Mouse (Mus musculus) liver, adult 2 months (tissue): ENCODE data around the gene Med25. TPM values are rescaled to one million over a fixed set of nuclear protein-coding genes. Genes with fewer than 3 reads are reported as not detected.

ENCODE experiments used
- DNase-seq: peaks from one replicate; pipeline ENCODE4 v3.0.0-alpha.2; 2011; ENCODE audit warnings: low read depth, low spot score; ENCODE audit errors: extremely low read depth
- H3K27ac ChIP-seq: fragments of 200-500 bp; replicated peaks from 2 replicates; pipeline ENCODE4 v1.5.1; 2012; ENCODE audit warnings: low read depth, mild to moderate bottlenecking, control low read depth, inconsistent platforms, low read length; ENCODE audit not compliant: insufficient read depth
- H3K27me3 ChIP-seq: fragments of 200-500 bp; 2 replicates; pipeline ENCODE4 v1.6.1; 2012; ENCODE audit warnings: mild to moderate bottlenecking, moderate library complexity, low read length, inconsistent platforms; ENCODE audit not compliant: control insufficient read depth, insufficient read depth
- H3K36me3 ChIP-seq: fragments of 200-500 bp; 2 replicates; pipeline ENCODE4 v1.6.1; 2012; ENCODE audit warnings: low read length, inconsistent platforms; ENCODE audit not compliant: control insufficient read depth, insufficient read depth
- H3K4me1 ChIP-seq: fragments of 200-500 bp; 2 replicates; pipeline ENCODE4 v1.6.1; 2011; ENCODE audit warnings: low read length; ENCODE audit not compliant: control insufficient read depth, insufficient read depth
- H3K4me3 ChIP-seq: fragments of 200-500 bp; 2 replicates; pipeline ENCODE4 v1.5.1; 2011; ENCODE audit warnings: low read depth, mild to moderate bottlenecking, control low read depth, low read length, moderate library complexity; ENCODE audit not compliant: insufficient read depth
- H3K79me2 ChIP-seq: fragments of 200-500 bp; 2 replicates; pipeline ENCODE4 v1.6.1; 2012; ENCODE audit warnings: inconsistent platforms, mild to moderate bottlenecking, low read length, moderate library complexity; ENCODE audit not compliant: control insufficient read depth, insufficient read depth
- H3K9ac ChIP-seq: fragments of 200-500 bp; 2 replicates; pipeline ENCODE4 v1.6.1; 2012; ENCODE audit warnings: low read depth, mild to moderate bottlenecking, control low read depth, inconsistent platforms, low read length
- CTCF ChIP-seq: fragments of 200-500 bp; IDR thresholded peaks from 2 replicates; pipeline ENCODE4 v1.5.1; 2011; ENCODE audit warnings: low read depth, low read length, control low read depth
- POLR2A ChIP-seq: fragments of 200-500 bp; IDR thresholded peaks from 2 replicates; pipeline ENCODE4 v1.6.1; 2011; ENCODE audit warnings: low read length, control low read depth; ENCODE audit not compliant: insufficient read depth; ENCODE audit errors: extremely low read depth
- WGBS: fragments of 180-500 bp; shearing (Covaris S2); methylation state at CpG from one replicate; pipeline ENCODE4 v1.1.7; 2018; 5-methylcytosine and 5-hydroxymethylcytosine counted together
- polyA plus RNA-seq: library from polyadenylated mRNA; depleted of rRNA; stranded (reverse); fragments of >200 nt; gene quantifications from 2 replicates; pipeline ENCODE4 v1.2.3, GENCODE M21; 2012
- total RNA-seq: library from RNA; depleted of rRNA; stranded (reverse); fragments of >200 nt; gene quantifications from 2 replicates; pipeline ENCODE4 v1.2.3, GENCODE M21; 2014

The Med25 gene
- total and polyA plus RNA-seq, 2 experiments, result 11.6 to 114 TPM

DNA sequence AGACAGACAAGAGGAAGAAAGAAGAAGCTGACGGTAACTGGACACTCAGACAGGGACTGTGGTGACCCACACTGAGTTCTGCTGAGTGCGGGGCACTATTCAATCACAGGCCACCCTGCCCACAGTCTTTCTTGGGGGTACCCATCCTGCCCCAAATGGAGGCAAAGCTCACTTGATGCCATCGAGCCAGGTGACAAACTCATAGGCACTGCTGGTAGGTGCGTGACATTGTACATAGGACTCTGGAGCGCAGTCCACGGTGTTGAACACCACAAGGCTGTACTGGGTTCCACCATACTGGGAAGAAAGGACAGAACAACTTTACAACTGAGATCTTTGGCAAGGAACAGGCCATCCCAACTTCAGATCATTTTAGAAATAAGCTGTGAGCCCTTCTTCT is 901 bp downstream of the Med25 start:
- H3K36me3 ChIP-seq, result no peaks in the 10 kb centered on the region; the same call in 1 of the 2 replicates
- H3K4me1 ChIP-seq, result peaks cover 10% of the 10 kb centered on the region
- H3K9ac ChIP-seq, result peak overlapping the region; percentile 80
- 9% methylated on average over 6 of the region's 6 CpGs for WGBS
- no peak for TF ChIP-seq CTCF
- TF ChIP-seq POLR2A, result no peak
- peak; percentile 51 for DNase-seq
- no peaks in the 10 kb centered on the region for H3K27me3 ChIP-seq
- peaks cover 18% of the 10 kb centered on the region for H3K79me2 ChIP-seq
- H3K4me3 ChIP-seq, result peak overlapping the region; percentile 72
- no peak overlapping the region; the same call in 1 of the 2 replicates for H3K27ac ChIP-seq

DNA sequence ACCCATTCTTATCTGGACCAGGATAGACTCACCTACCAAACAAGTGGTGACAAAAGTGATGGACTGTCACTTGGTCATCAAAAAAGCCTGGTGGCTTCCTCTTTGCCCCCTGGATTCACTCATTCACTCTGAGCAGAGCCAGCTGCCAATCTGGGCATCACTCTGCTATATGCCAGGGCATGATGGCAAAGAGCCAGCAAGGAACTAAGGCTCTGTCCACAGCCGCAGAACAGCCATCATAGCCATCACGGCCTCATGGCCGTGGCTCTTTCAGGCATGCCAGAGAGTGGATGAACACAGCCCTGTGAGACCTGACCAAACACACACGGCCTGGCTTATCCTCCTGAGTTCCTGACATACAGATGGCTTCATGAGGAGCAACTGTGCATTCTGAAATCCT is 1.8 kb downstream of the Med25 start:
- DNase-seq, result no peak
- Histone ChIP-seq H3K4me3 (no peak overlapping the region), H3K27me3 (no peaks in the 10 kb centered on the region), H3K9ac (no peak overlapping the region), H3K4me1 (peaks cover 7% of the 10 kb centered on the region), H3K79me2 (peaks cover 18% of the 10 kb centered on the region), H3K36me3 (no peaks in the 10 kb centered on the region; the same call in 1 of the 2 replicates), H3K27ac (no peak overlapping the region)
- TF ChIP-seq CTCF (no peak), POLR2A (no peak)
- 65% methylated on average over 4 of the region's 4 CpGs for WGBS

DNA sequence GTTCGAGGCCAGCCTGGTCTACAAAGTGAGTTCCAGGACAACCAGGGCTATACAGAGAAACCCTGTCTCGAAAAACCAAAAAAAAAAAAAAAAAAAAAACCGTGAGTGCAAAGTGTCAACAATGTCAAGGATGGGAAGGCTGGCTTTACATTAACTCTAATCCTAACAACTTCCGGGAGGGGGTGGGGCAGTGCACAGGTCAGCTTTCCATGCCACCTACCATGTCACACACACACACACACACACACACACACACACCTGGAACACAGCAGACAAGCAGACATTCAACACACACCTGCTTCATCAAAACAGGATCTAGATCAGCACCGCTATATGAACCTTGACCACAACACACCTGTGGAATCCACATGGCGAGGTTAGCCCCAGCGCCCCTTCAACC is 2.3 kb downstream of the Med25 start:
- peaks cover 7% of the 10 kb centered on the region for H3K4me1 ChIP-seq
- DNase-seq, result no peak
- H3K79me2 ChIP-seq, result peaks cover 18% of the 10 kb centered on the region
- 76% methylated on average over 7 of the region's 7 CpGs for WGBS
- H3K27me3 ChIP-seq, result no peaks in the 10 kb centered on the region
- TF ChIP-seq POLR2A (no peak), CTCF (no peak)
- H3K27ac ChIP-seq, result no peak overlapping the region
- H3K9ac ChIP-seq, result no peak overlapping the region
- no peak overlapping the region for H3K4me3 ChIP-seq
- H3K36me3 ChIP-seq, result no peaks in the 10 kb centered on the region; the same call in 1 of the 2 replicates

DNA sequence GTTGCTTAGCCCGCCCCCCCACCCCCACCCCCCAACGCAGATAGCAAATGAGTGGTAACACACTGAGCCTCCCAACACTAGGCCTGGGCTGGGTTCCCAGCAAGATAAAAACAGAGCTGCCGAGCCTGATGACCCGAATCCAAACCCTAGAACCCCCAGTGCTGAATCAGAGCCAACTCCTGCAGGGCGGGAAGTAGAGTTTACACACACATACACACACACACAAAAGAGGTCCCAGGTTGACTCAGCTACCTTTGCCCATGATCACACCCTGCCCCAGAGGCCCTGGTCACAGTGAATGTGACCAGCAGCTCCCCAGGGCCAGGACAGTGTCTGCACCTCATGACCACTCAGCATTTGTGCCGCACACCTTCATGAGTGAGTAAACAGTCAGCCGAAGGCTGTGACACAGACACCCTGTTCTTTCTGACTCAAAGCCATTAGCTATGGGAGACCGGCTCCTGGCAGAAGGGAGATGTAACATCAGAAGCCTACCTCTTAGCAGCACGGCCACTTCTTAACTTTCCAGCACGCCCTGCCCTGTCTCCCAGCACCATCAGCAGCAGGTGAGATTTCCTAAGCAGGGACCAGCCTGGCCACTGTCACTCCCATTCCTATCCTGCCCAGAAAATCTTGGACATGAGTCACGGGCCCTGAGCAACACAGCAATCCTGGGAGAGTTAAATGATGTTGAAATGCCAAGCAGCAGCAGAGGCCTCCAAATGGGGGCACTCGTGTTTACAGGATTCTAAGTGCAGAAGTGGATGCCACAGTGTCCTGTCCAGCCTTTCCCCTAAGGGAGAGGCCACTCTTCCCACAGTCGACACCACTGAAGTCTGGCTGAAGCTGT is 4.0 kb downstream of the Med25 start:
- 62% methylated on average over 13 of the region's 13 CpGs for WGBS
- Histone ChIP-seq H3K79me2 (peaks cover 18% of the 10 kb centered on the region), H3K27ac (no peak overlapping the region), H3K36me3 (no peaks in the 10 kb centered on the region; the same call in 1 of the 2 replicates), H3K9ac (no peak overlapping the region), H3K4me1 (peaks cover 7% of the 10 kb centered on the region), H3K4me3 (no peak overlapping the region), H3K27me3 (no peaks in the 10 kb centered on the region)
- DNase-seq, result no peak
- TF ChIP-seq POLR2A (no peak), CTCF (no peak)

DNA sequence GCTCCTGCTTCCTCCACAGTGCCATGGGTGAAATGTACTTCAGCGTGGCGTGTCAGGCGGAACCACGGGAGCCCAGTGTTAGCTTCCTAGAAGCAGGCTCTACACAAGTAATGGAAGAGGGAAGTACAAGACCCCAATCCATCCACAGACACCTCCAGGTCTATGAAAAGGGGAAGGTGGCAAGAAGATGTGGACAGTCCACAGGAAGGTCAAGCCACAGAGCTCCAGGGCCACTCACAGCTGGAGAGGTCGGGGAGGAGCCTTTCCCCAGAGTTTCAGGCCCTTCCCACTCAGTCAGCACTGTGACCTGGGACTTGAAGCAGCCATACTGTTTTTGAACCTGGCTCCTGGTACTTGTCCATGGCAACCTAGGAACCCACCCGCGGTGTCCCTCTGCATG is 5.5 kb downstream of the Med25 start:
- no peak for DNase-seq
- H3K79me2 ChIP-seq, result peaks cover 16% of the 10 kb centered on the region
- no peak overlapping the region for H3K27ac ChIP-seq
- no peaks in the 10 kb centered on the region for H3K27me3 ChIP-seq
- no peak overlapping the region for H3K4me3 ChIP-seq
- WGBS, result 93% methylated on average over 7 of the region's 7 CpGs
- H3K36me3 ChIP-seq, result peaks cover 3% of the 10 kb centered on the region
- peaks cover 7% of the 10 kb centered on the region for H3K4me1 ChIP-seq
- TF ChIP-seq POLR2A (no peak), CTCF (no peak)
- H3K9ac ChIP-seq, result no peak overlapping the region

DNA sequence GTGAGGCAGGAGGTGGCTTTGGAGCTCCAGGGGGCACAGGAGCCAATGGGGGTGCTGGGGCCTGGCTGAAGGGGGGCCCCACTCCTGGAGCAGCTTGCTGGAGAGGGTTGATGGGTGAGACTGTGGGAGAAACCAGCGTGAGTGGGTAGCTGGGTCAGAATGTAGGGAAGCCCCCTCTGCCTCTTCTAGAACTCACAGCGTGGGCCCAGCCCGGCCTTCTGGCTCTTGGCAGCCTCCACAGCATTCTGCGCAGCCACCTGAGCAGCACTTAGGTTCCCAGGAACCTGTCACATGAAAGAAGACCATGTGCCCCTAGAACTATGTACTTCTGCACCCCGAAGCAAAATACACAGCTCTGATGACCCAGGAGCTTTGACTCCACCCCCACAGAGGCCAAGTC is 7.9 kb downstream of the Med25 start:
- Histone ChIP-seq H3K36me3 (peaks cover 5% of the 10 kb centered on the region), H3K4me3 (no peak overlapping the region), H3K27me3 (no peaks in the 10 kb centered on the region), H3K79me2 (no peaks in the 10 kb centered on the region), H3K9ac (no peak overlapping the region), H3K4me1 (no peaks in the 10 kb centered on the region), H3K27ac (no peak overlapping the region)
- DNase-seq, result no peak
- TF ChIP-seq CTCF (no peak), POLR2A (no peak)
- WGBS, result 96% methylated on average over 5 of the region's 5 CpGs
